9 mouse cellular contexts compared by ENCODE assay signal in genomic region chr15:82294059-82294458, GRCm38 (mm10). TPM values are rescaled to one million over a fixed set of nuclear protein-coding genes. Genes with fewer than 3 reads are reported as not detected.
DNase-seq lines count a peak whose midpoint lies in the region; ATAC-seq lines count a peak whose summit lies in the region.
"Had no signal": no experiment of that assay in that cellular context is flagged by ENCODE, and none has a peak within 500 bp of the region (broad histone marks: within the 10 kb centered on the region; RNA-seq: fewer than 3 reads in every experiment).

No protein-coding gene starts in this region.

- peak; percentile 10; the same call in 1 of the 2 replicates for ATAC-seq in hindbrain, embryonic 16.5 days

- H3K27me3 ChIP-seq in hindbrain, embryonic 16.5 days (replicated peaks; ENCODE audit: control insufficient read depth, insufficient read depth, low read length) = no peaks in the 10 kb centered on the region

- H3K27ac ChIP-seq in hindbrain, embryonic 16.5 days (ENCODE audit: low read depth, low read length) = peak overlapping the region; percentile 70

- peak; percentile 60 to 64 for DNase-seq in cerebellum, postnatal 14 days
- no peak for DNase-seq in cerebellum, adult 8-10 months
- DNase-seq in lung, postnatal 36 days = peak; percentile 21
- DNase-seq in lung, adult 18-20 months = no peak
- DNase-seq in yolk sac, embryonic 10.5 days (ENCODE audit: low spot score) = peak; percentile 22
- no peak for DNase-seq in spleen, adult 12 weeks (ENCODE audit: low spot score)
- no peak for DNase-seq in right cerebral cortex, postnatal 36 days (ENCODE audit: low spot score in 2 of 2)

- no peak overlapping the region for H3K4me2 ChIP-seq in hindbrain, embryonic 16.5 days (ENCODE audit: low read length)

- H3K9me3 ChIP-seq in hindbrain, embryonic 16.5 days (ENCODE audit: control insufficient read depth, low read length) = no peaks in the 10 kb centered on the region

- no peak overlapping the region for H3K9ac ChIP-seq in hindbrain, embryonic 16.5 days (ENCODE audit: low read depth, low read length)

- whole genome bisulfite sequencing in hindbrain, embryonic 16.5 days = 28% methylated on average over 8 of the region's 8 CpGs

- H3K36me3 ChIP-seq in hindbrain, embryonic 16.5 days (ENCODE audit: control insufficient read depth, insufficient read depth, low read length) = peaks cover 22% of the 10 kb centered on the region

- peaks cover 15% of the 10 kb centered on the region for H3K4me1 ChIP-seq in hindbrain, embryonic 16.5 days (ENCODE audit: control insufficient read depth, insufficient read depth, low read depth, low read length)

- H3K4me3 ChIP-seq in hindbrain, embryonic 16.5 days (ENCODE audit: low read length) = no peak overlapping the region

RNA-seq across cellular contexts. Expression of gene Wbp2nl, which starts 4.7 kb away (rescaled TPM):
- polyA plus RNA-seq in hindbrain, embryonic 16.5 days (2015; fragmentation: Nextera tagmentation; extraction: Ambion mirVana) = 0.10 TPM in 1 of 2 replicates, not detected in the other

RNA-seq across cellular contexts. Expression of gene Sept3, which starts 19.4 kb away (rescaled TPM):
- 321 and 348 TPM in 2 replicates for polyA plus RNA-seq in hindbrain, embryonic 16.5 days (2015; fragmentation: Nextera tagmentation; extraction: Ambion mirVana)

RNA-seq across cellular contexts. Expression of gene 1500009C09Rik, which starts 41.9 kb away (rescaled TPM):
- 16.7 and 20.3 TPM in 2 replicates for polyA plus RNA-seq in hindbrain, embryonic 16.5 days (2015; fragmentation: Nextera tagmentation; extraction: Ambion mirVana)
- polyA plus RNA-seq: lung, embryonic 16.5 days had no signal

RNA-seq across cellular contexts. Expression of gene Naga, which starts 44.7 kb away (rescaled TPM):
- 32.8 and 32.9 TPM in 2 replicates for polyA plus RNA-seq in hindbrain, embryonic 16.5 days (2015; fragmentation: Nextera tagmentation; extraction: Ambion mirVana)

RNA-seq across cellular contexts. Expression of gene Pheta2, which starts 44.7 kb away (rescaled TPM):
- polyA plus RNA-seq in hindbrain, embryonic 16.5 days (2015; fragmentation: Nextera tagmentation; extraction: Ambion mirVana) = 1.6 and 2.1 TPM in 2 replicates

Comparison
In these comparisons a context has a peak if more than half of its experiments do, and no peak if none do; other contexts are left out.
1. DNase-seq: peak in cerebellum, postnatal 14 days (2 of 2), lung, postnatal 36 days (single experiment) and yolk sac, embryonic 10.5 days (single experiment); none in cerebellum, adult 8-10 months (single experiment), lung, adult 18-20 months (0 of 2), spleen, adult 12 weeks (single experiment) and right cerebral cortex, postnatal 36 days (0 of 2).